Mouse (Mus musculus) E14TG2a.4 (cell line): Measurements from ENCODE around the gene Kdelr1.

Experiments used
- CTCF ChIP-seq: conservative IDR thresholded peaks from 2 replicates; pipeline ENCODE4 v1.5.1; 2014; ENCODE audit warnings: low read length
- NANOG ChIP-seq: IDR thresholded peaks from 2 replicates; pipeline ENCODE4 v1.6.1; 2014; ENCODE audit warnings: borderline replicate concordance, low read length, mixed read lengths

- TF ChIP-seq CTCF (no peak), NANOG (no peak)
Observed at GRCm38 (mm10) chr7:45906622-45907021, 34.0 kb downstream of the Kdelr1 start.
